Mouse (Mus musculus) heart, embryonic 11.5 days (tissue): Measurements from ENCODE around the gene Map4k1. TPM values are rescaled to one million over a fixed set of nuclear protein-coding genes. Genes with fewer than 3 reads are reported as not detected.

Experiments
- ATAC-seq: fragments of 200-750 bp; cut with Nextera tagmentation; replicated peaks from 2 replicates; pipeline ENCODE4 v1.8.0; 2017; ENCODE audit warnings: moderate library complexity; ENCODE audit not compliant: insufficient number of reproducible peaks, low FRiP score, low TSS enrichment
- H3K27ac ChIP-seq: fragments of 300-500 bp; sonication (generic); 2 replicates; pipeline ENCODE4 v1.5.1; 2014; ENCODE audit warnings: mild to moderate bottlenecking, low read depth, low read length
- H3K27me3 ChIP-seq: fragments of 300-500 bp; sonication (generic); 2 replicates; pipeline ENCODE4 v1.6.1; 2014; ENCODE audit warnings: mild to moderate bottlenecking, low read length, mixed read lengths; ENCODE audit not compliant: control insufficient read depth, insufficient read depth
- H3K36me3 ChIP-seq: fragments of 300-500 bp; sonication (generic); 2 replicates; pipeline ENCODE4 v1.6.1; 2014; ENCODE audit warnings: mild to moderate bottlenecking, low read length, moderate library complexity, mixed read lengths; ENCODE audit not compliant: control insufficient read depth, insufficient read depth
- H3K4me1 ChIP-seq: fragments of 300-500 bp; sonication (generic); 2 replicates; pipeline ENCODE4 v1.6.1; 2014; ENCODE audit warnings: low read length; ENCODE audit not compliant: control insufficient read depth, insufficient read depth
- H3K4me2 ChIP-seq: fragments of 300-500 bp; sonication (generic); 2 replicates; pipeline ENCODE4 v1.6.1; 2014; ENCODE audit warnings: mild to moderate bottlenecking, moderate library complexity
- H3K4me3 ChIP-seq: fragments of 300-500 bp; sonication (generic); 2 replicates; pipeline ENCODE4 v1.5.1; 2014; ENCODE audit warnings: low read depth, low read length
- H3K9ac ChIP-seq: fragments of 300-500 bp; sonication (generic); 2 replicates; pipeline ENCODE4 v1.6.1; 2014; ENCODE audit warnings: mild to moderate bottlenecking, low read depth, low read length, moderate library complexity
- H3K9me3 ChIP-seq: fragments of 300-500 bp; sonication (generic); replicated peaks from 2 replicates; pipeline ENCODE4 v1.6.1; 2016; ENCODE audit warnings: low read length; ENCODE audit not compliant: control insufficient read depth
- WGBS: fragments of 180-500 bp; shearing (Covaris S2); extraction: QIAGEN DNeasy Blood & Tissue Kit; methylation state at CpG from one replicate; pipeline ENCODE4 v1.1.7; 2014; ENCODE audit not compliant: insufficient replicate concordance; 5-methylcytosine and 5-hydroxymethylcytosine counted together
- polyA plus RNA-seq: library from polyadenylated mRNA; unstranded; fragments of >200 nt; fragmentation: Nextera tagmentation; extraction: Ambion mirVana; gene quantifications from 2 replicates; pipeline ENCODE4 v1.2.1, GENCODE M21; 2014

Gene Map4k1
- 6.8 and 6.9 TPM in 2 replicates for polyA plus RNA-seq

- Histone ChIP-seq H3K9me3 (no peaks in the 10 kb centered on the region), H3K4me3 (peak within 1 kb of the TSS; percentile 89), H3K27me3 (no peaks in the 10 kb centered on the region), H3K36me3 (peaks cover 15% of the 10 kb centered on the region), H3K9ac (peak within 1 kb of the TSS; percentile 91), H3K27ac (peak within 1 kb of the TSS; percentile 85), H3K4me1 (peaks cover 10% of the 10 kb centered on the region), H3K4me2 (peak within 1 kb of the TSS; percentile 97)
- WGBS, result under 1% methylated on average over 36 of the region's 36 CpGs
- peak; percentile 89 for ATAC-seq
Observed at GRCm38 (mm10) chr7:28981651-28982273, at the start of gene Map4k1, which contains the start of gene Eif3k. Gene Map4k1, plus strand, starts transcription at chr7:28982050. Gene Eif3k, minus strand, starts transcription at chr7:28981864.

- H3K4me2 ChIP-seq, result no peak overlapping the region; the same call in 1 of the 2 replicates
- no peaks in the 10 kb centered on the region for H3K36me3 ChIP-seq
- H3K27ac ChIP-seq, result peak overlapping the region; percentile 7; the same call in 1 of the 2 replicates
- H3K27me3 ChIP-seq, result no peaks in the 10 kb centered on the region
- WGBS, result 59% methylated on average over 6 of the region's 6 CpGs
- ATAC-seq, result 0 out of 2 replicates have a peak, but pooled peaks have one; percentile 5
- no peak overlapping the region for H3K4me3 ChIP-seq
- no peaks in the 10 kb centered on the region for H3K9me3 ChIP-seq
- H3K9ac ChIP-seq, result no peak overlapping the region
- H3K4me1 ChIP-seq, result peaks cover 61% of the 10 kb centered on the region
Observed at GRCm38 (mm10) chr7:28932421-28933041, 49.3 kb upstream of the Map4k1 start.

GRCm38 (mm10) chr7:28933825-28934224 is 48.0 kb upstream of the Map4k1 start:
- Histone ChIP-seq H3K27me3 (no peaks in the 10 kb centered on the region), H3K4me2 (no peak overlapping the region), H3K4me3 (no peak overlapping the region), H3K4me1 (peaks cover 72% of the 10 kb centered on the region), H3K9ac (no peak overlapping the region), H3K9me3 (no peaks in the 10 kb centered on the region), H3K36me3 (no peaks in the 10 kb centered on the region), H3K27ac (no peak overlapping the region)
- WGBS, result 86% methylated on average over 2 of the region's 2 CpGs
- no peak for ATAC-seq

GRCm38 (mm10) chr7:28936787-28937186 is 45.1 kb upstream of the Map4k1 start:
- Histone ChIP-seq H3K4me3 (no peak overlapping the region), H3K9me3 (no peaks in the 10 kb centered on the region), H3K4me1 (peaks cover 76% of the 10 kb centered on the region), H3K9ac (no peak overlapping the region), H3K36me3 (no peaks in the 10 kb centered on the region), H3K27ac (peak overlapping the region; percentile 75), H3K4me2 (no peak overlapping the region), H3K27me3 (no peaks in the 10 kb centered on the region)
- WGBS, result 70% methylated on average over 4 of the region's 4 CpGs
- ATAC-seq, result no peak

GRCm38 (mm10) chr7:28938654-28939053 is 43.2 kb upstream of the Map4k1 start:
- H3K4me1 ChIP-seq, result peaks cover 81% of the 10 kb centered on the region
- H3K27me3 ChIP-seq, result no peaks in the 10 kb centered on the region
- no peak overlapping the region for H3K4me3 ChIP-seq
- peak overlapping the region; percentile 88 for H3K27ac ChIP-seq
- ATAC-seq, result no peak
- H3K36me3 ChIP-seq, result no peaks in the 10 kb centered on the region
- peak overlapping the region; percentile 36 for H3K9ac ChIP-seq
- H3K9me3 ChIP-seq, result no peaks in the 10 kb centered on the region
- no peak overlapping the region for H3K4me2 ChIP-seq
- WGBS, result 80% methylated on average over 4 of the region's 4 CpGs

GRCm38 (mm10) chr7:28939418-28940183 is 42.2 kb upstream of the Map4k1 start:
- no peak; the same call in 1 of the 2 replicates for ATAC-seq
- WGBS, result 58% methylated on average over 7 of the region's 7 CpGs
- peak overlapping the region; percentile 88 for H3K27ac ChIP-seq

GRCm38 (mm10) chr7:28941129-28941528 is 40.7 kb upstream of the Map4k1 start:
- H3K4me3 ChIP-seq, result no peak overlapping the region
- ATAC-seq, result no peak
- H3K9ac ChIP-seq, result peak overlapping the region; percentile 55
- H3K4me2 ChIP-seq, result no peak overlapping the region
- WGBS, result 44% methylated on average over 4 of the region's 4 CpGs
- peak overlapping the region; percentile 88 for H3K27ac ChIP-seq
- H3K27me3 ChIP-seq, result no peaks in the 10 kb centered on the region
- H3K4me1 ChIP-seq, result peaks cover 86% of the 10 kb centered on the region
- no peaks in the 10 kb centered on the region for H3K9me3 ChIP-seq
- no peaks in the 10 kb centered on the region for H3K36me3 ChIP-seq

More at GRCm38 (mm10) chr7:28939418-28940183, 42.2 kb upstream of the Map4k1 start:
- Histone ChIP-seq H3K4me3 (no peak overlapping the region), H3K9ac (peak overlapping the region; percentile 36; the same call in 1 of the 2 replicates), H3K9me3 (no peaks in the 10 kb centered on the region), H3K27me3 (no peaks in the 10 kb centered on the region), H3K36me3 (no peaks in the 10 kb centered on the region), H3K4me2 (peak overlapping the region; percentile 24), H3K4me1 (peaks cover 84% of the 10 kb centered on the region)

GRCm38 (mm10) chr7:28941542-28941941 is 40.3 kb upstream of the Map4k1 start:
- no peaks in the 10 kb centered on the region for H3K27me3 ChIP-seq
- no peaks in the 10 kb centered on the region for H3K9me3 ChIP-seq
- H3K4me1 ChIP-seq, result peaks cover 86% of the 10 kb centered on the region
- no peak for ATAC-seq
- H3K4me2 ChIP-seq, result no peak overlapping the region
- peak overlapping the region; percentile 55 for H3K9ac ChIP-seq
- no peaks in the 10 kb centered on the region for H3K36me3 ChIP-seq
- WGBS, result 55% methylated on average over 4 of the region's 4 CpGs
- H3K27ac ChIP-seq, result peak overlapping the region; percentile 88
- no peak overlapping the region for H3K4me3 ChIP-seq
